Mouse (Mus musculus) layer of hippocampus, postnatal 36 days (tissue): ENCODE results near the gene Atp5l. TPM values are rescaled to one million over a fixed set of nuclear protein-coding genes. Genes with fewer than 3 reads are reported as not detected.
"Not testable (repeated sequence)": the region's sequence is repeated elsewhere in the genome, so short reads cannot be mapped to it uniquely, and the experiment has no call there.

Source experiments
- DNase-seq, 2 experiments: peaks; one replicate each; pipeline ENCODE4 v3.0.0; 2022
- total RNA-seq, 2 experiments: library from RNA; stranded (reverse); gene quantifications; 2 replicates each; pipeline ENCODE4 v1.2.3; 2021

Atp5l gene
- total RNA-seq: 100 to 1,000 TPM; 339 to 375 TPM

- peak; percentile 84 to 87 for DNase-seq
Measured at GRCm38 (mm10) chr9:44920374-44921122, at the start of gene Atp5l. Atp5l (minus strand) TSS chr9:44920742.

GRCm38 (mm10) chr9:44969450-44969849 is 48.9 kb upstream of the Atp5l start:
- DNase-seq: no peak

- not testable (repeated sequence) for DNase-seq
Measured at GRCm38 (mm10) chr9:44967763-44968162, 47.2 kb upstream of the Atp5l start.

DNA sequence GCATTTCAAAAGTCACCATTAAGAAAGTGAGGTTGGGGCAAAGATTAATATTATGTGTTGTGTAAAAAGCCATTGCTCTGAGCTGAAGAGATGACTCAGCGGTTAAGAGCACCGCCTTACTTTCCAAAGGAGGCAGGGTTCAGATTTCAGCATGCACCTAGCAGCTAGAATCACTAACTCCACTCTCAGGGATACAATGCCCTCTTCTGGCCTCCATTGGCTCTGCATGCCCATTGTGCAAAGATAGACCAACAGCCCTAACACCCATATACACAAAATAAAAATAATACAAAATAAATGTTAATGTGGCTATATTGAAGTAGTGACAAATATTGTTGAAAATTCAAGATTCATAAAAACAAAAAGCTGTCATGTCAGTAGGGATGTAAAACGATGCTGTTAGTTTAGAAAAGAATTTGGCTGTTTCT is 46.3 kb upstream of the Atp5l start:
- peak; percentile 31 to 52 for DNase-seq

GRCm38 (mm10) chr9:44965833-44966466 is 45.4 kb upstream of the Atp5l start:
- no peak for DNase-seq

- DNase-seq: peak; percentile 99 to 100
Measured at GRCm38 (mm10) chr9:44965126-44965832, 44.7 kb upstream of the Atp5l start, which contains the start of gene Ube4a. Ube4a (minus strand) TSS chr9:44965600.

DNA sequence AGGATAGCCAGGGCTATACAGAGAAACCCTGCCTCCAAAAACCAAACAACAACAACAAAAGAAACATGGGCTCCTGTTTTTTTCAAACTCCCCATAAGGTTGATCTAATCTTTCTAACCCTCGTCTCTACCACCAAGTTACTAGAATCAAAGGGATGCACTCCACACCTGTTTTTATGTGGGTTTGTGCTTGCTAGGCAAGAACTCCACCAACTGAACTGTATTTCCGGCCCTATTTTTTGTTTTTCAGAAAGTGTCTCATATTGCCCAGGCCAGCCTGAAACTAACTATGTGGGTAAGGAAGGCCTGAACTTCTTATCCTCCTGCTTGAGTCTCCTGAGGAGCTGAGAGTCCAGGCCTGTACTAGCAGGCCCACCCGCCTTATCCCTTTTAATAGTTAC is 33.9 kb upstream of the Atp5l start:
- no peak for DNase-seq

GRCm38 (mm10) chr9:44947836-44948235 is 27.3 kb upstream of the Atp5l start:
- no peak for DNase-seq

GRCm38 (mm10) chr9:44946185-44946695 is 25.7 kb upstream of the Atp5l start:
- no peak for DNase-seq

- no peak for DNase-seq
Measured at GRCm38 (mm10) chr9:44942421-44942820, 21.9 kb upstream of the Atp5l start.

GRCm38 (mm10) chr9:44941756-44942155 is 21.2 kb upstream of the Atp5l start:
- no peak for DNase-seq

DNA sequence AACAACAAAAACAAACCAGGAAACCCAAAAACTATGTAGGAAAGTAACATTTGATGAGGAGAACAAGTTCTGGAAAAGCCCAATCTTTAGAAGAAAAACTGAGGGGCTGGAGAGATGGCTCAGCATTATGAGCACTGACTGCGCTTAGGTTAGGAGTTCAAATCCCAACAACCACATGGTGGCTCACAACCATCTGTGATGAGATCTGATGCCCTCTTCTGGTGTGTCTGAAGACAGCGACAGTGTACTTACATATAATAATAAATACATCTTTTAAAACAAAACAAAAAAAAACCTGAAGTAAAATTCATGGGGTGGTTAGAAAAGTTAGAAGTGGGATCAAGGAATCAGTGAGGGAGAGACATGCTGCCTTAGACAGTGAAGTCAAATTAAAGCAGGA is 1.0 kb upstream of the Atp5l start:
- DNase-seq: no peak

- no peak for DNase-seq
Measured at GRCm38 (mm10) chr9:44921123-44921468, 554 bp upstream of the Atp5l start.

DNA sequence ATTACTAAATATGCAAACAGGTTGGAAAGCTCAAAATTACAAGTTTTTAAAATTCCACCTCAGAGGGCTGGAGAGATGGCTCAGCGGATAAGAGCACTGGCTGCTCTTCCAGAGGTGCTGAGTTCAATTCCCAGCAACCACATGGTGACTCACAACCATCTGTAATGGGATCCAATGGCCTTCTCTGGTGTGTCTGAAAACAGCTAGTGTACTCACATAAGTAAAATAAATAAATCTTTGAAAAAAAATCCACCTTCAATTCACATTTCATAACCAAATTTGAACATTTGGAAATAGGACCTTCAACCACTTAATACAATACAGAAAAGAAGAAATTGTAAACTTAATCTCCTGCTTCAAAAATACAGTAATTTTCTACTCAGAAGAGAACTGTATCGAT is 936 bp downstream of the Atp5l start:
- no peak for DNase-seq

GRCm38 (mm10) chr9:44916196-44916595 is 4.3 kb downstream of the Atp5l start:
- DNase-seq: no peak

GRCm38 (mm10) chr9:44914706-44915105 is 5.8 kb downstream of the Atp5l start:
- no peak for DNase-seq

DNA sequence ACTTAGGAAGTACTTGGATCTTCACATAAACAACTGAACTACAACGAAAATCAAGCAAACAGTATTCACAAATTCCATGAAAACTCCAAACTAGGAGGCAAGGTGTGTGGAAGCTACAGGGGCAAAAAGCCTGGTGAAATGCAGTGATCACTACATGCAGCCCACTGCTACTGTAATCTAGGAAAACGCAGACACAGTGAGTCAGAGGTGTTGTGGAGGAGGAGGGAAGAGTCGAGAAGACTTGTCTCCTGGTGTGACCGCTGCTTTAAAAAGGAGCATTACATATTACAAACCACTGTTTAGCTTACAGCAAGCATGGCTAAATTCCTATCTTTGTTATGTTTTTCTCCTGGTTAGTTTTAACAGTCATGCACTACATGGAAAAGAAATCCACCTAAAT is 9.2 kb downstream of the Atp5l start:
- DNase-seq: no peak

DNA sequence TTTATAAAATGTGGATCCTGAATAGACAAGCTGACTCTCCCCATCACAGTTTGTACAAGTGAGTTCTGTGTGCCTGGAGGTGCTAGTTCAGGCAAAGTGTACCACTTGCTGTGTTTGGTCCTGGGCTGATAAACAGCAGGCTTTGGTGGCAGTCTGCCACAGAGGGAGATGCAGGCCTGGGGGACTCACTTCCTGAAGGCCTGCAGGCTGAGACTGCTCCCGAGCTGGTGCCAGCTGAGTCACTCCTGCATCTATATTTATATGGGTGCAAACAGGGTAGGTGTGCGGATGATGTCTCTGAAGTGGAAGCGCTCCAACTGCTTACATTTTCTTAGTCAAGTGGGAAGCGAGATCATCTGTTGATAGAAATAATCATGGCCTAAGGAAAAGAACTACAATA is 14.9 kb downstream of the Atp5l start:
- DNase-seq: peak; percentile 59 to 60

- peak; percentile 64 to 68 for DNase-seq
Measured at GRCm38 (mm10) chr9:44904964-44905363, 15.6 kb downstream of the Atp5l start.

DNA sequence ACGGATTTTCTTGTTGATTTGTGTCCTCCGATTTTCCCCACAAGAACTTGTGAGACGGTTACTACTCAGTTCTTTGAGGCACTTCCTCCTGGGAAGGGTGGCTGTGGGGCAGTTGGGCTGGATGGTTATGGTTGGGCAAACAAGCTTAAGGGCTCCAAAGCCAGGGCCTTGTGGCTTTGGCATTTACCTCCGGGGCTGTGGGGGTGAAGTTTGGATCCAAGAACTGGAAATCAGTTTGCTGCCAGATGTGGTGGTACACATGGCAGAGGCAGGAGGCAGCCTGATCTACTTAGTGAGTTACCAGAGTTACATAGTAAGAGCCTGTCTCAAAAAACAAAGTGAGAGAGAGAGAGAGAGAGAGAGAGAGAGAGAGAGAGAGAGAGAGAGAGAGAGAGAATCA is 16.7 kb downstream of the Atp5l start:
- no peak for DNase-seq

DNA sequence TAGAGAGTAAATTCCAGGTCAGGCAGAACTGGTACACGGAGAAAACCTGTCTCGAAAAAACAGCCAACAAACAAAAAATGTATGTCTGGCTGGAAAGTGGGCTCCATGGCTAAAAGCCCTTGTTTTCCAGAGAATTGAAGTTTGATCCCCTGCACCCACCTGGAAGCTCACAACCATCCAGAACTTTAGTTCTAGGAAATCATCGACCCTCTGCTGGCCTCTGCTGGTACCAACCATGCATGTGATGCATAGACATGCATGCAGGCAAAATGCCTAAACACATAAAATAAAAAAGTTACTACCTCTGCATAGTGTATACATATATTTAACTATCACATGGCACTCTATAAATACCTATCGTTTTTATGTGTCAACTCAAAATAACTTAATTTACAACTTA is 20.1 kb downstream of the Atp5l start:
- DNase-seq: no peak

GRCm38 (mm10) chr9:44899716-44900115 is 20.8 kb downstream of the Atp5l start:
- no peak for DNase-seq

- DNase-seq: no peak
Measured at GRCm38 (mm10) chr9:44897024-44897423, 23.5 kb downstream of the Atp5l start.
